Mouse (Mus musculus): Measurements from ENCODE around the gene Med26.

The Med26 gene

DNA sequence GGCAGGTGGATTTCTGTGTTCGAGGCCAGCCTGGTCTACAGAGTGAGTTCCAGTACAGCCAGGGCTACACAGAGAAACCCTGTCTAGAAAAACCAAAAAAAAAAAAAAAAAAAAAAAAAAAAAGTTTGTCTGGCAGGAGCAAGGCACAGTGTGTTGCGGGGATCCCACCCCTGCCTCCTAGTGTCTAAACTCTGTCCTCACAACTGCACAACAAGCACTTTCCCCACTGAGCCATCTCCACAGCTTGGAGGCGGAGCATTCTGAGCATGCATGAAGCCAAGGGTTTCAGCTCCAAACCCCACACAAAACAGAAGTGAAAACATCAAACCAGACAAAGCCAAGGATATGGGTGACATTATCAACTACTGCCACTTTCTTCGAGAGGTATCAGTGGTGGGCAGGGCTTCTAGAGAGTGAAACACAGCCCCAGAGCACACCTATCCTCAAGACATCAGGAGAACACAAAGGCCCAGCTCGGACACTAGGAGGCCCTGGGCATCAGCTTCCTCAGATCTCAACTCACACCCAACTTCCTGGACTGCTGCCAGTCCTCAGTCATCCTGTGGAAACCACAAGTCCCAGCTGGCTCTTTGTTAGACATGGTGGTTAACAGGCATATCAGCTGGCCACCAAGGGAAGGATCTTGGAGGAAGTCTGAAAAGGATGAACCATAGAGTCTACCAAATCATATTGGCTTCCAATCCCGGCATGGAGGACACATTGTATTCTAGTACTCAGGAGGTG lies 62.4 kb downstream of the Med26 start:
- no peak for DNase-seq

DNA sequence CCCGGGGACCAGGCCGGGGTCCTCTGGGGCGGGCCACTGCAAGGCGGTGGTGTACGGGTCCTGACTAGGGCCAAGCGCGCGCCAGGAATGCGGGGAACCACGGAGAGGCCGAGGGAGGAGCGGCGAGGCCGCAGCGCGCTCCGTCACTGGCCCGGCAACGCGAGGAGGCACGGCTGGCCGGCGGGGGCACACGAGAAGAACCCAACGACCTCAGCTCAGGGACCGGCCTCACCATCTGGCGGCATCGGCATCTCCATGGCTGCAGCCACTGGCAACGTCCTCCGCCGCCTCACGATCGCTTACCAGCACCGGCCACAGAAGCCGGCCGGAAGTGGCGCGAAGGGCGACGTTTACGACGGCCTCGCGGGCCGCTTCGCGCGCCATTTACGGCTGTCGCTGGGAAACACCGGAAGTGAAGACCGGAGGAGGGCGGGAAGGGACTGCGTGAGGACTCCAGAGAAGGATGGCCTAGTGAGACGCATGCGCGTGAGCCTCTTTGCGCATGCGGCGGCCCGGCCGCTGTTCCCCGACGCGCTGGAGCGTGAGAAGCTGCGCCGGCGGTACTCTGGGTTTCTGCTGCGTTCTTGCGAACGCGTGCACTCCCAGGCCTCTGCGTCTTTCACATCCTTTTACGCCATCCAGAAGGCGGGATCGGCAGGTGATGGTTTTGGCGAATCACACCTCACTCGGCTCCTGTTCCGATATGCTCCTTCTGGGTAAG lies 73.1 kb downstream of the Med26 start, which contains the start of gene Cherp:
Gene Cherp, minus strand, starts transcription at position 401 of the 721 bp plus-strand sequence.
- peak; percentile 99 for DNase-seq

DNA sequence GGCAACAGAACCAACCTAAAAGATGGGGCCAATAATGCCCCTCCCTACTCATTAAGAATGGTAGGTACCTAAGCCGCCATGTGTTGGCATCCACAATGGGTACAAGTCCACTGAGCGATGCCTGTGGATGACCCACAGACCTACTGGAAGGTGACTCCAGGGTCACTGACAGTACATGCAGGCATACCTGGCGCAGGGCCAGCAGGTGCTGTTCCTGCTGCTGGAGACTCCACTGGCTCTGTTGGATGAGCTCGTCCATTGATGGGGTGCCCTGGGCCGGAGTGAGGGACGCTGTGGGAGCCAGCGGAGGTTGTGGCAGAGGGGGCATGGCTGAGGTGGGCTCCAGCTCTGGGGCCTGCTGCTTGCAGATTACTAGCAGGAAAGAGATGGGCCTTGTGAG lies 77.4 kb downstream of the Med26 start:
- DNase-seq: no peak

DNA sequence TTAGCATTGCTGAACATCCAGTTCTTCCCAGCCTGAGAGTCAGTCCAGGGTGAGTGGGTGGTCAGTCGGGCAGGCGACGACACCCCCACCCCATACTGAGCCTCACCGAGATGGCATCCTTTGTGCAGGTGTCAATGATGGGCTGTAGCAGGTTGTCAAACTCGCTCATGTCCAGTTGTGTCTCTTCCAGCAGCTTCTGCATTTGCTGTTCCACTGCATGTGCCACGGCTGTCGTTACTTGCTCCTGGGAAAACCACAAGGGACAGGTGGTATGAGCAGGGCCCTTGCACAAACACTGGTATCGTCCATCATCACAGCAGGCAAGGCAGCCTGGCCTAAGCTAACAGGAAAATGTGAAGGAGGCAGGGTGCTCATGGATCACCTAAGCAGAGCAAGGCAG lies 78.1 kb downstream of the Med26 start:
- DNase-seq: no peak

DNA sequence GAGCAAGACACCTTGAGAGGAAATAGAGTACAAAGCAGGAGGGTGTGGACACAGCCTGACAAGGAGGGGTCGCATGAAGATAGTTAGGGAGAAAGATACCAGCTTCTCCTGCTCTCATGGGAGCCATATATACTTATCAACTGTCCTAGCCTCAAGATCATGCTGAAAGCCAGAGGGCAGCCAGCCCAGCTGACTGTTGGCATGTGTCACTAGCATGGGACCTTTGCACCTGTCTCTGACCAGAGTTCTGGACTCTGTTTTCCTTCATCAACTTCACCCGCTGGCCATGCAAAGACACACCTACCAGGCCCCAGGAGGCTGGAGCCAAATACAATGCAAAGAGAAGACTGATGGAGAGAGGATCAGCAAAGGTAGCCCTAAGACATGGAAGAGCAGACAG lies 78.8 kb downstream of the Med26 start:
- DNase-seq: no peak

DNA sequence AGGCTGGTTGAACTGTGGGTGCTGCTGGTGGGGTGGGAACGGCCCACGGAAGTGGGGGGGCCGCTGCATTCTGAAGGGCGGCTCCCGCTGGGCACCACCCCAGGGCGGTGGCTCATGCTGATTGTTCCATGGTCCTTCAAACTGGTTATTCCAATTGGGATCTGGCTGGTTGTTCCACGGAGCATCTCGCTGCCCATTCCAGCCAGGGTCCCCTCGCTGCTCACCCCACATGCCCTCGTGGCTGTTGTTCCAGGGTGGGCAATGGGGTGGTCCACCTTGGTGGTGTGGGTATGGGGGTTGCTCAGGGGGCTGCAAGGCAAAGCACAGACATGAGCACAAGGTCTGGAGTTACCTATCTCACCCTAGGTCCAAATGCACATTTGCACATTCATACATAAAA lies 83.9 kb downstream of the Med26 start:
- DNase-seq: no peak

DNA sequence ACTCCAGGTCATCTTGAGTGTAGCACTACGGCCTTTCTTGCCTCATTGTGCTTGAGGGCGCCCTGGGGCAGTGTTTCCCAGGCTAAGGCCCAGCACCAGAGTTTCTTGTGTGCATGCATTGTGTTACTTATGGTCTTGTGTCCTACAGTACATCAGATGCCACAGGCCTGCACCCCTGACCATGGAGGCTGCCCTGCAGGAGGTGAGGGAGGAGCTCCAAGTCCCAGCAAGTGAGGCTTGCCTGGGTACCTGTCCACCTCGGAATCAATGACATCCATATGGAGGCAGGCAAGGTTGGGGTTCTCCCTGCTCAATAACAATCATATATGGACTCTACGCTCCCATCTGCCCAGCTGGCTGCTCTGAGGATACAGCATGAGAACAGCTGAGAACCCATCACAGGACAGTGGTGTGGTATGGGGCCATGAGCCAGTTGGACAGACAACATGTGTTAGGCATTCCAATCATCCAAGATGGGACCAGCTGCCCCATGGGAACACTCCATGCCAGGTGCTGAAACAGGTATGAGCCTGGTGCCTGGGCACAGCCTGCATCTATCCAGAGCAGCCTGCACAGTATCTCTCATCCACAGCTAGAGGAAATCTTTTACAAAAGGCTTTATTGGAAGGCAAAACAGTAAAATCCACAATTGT lies 88.1 kb downstream of the Med26 start:
- no peak for DNase-seq

DNA sequence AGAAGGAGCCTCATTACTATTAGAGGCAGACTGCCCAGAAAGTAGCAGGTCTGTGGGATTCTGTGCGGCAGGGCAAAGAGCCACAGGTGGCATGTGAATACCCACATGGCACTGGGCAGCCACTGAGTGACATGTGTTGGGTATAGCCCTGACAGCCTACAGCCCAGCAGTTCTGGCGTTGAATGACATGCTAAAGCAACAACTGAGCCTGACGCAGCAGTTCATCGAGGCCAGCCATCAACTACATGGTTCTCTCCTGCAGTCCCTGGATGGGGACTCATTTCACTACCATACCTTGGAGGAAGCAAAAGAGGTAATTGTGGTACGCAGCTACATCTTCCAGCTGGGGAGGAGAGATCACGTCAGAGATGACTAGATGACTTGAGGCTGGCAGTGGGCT lies 89.6 kb downstream of the Med26 start:
- DNase-seq: no peak

DNA sequence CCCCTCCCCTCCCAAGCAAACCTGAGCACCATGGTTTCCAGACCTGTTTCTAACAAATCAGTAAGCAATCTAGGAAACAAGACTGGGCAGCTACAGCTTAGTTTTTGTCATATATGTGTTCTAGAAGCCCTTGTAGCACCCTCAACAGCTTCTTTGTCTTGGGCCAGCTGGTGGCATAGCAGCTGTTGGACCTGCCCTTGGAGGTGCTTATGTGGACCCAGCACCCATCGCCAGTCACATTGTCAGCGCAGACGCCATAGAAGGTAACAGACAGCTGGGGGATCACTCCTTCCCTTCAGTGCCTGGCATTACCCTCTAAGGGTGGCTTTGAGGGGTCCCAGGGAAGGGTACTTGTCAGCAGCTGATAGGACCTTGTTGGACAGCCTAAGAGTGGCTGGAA lies 90.3 kb downstream of the Med26 start:
- no peak for DNase-seq

DNA sequence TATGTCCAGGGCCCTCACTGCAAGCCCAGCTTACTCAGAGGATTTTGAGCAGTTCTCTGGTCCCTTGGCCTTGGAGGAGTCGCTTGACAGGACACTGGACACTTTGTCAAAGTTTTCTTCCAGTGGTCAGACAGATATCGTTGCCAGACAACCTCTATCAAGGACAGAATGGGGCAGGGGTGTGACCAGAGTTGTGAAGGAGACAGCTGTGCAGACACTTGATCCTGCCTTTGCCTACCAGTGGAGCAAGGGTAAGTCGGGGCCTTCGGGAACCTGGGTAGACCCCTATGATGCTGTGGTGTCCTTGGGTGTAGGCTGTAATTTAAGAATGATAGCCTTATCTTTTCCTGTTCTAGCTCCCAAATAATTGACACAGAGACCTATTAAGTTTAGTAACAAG lies 92.8 kb downstream of the Med26 start:
- DNase-seq: no peak

DNA sequence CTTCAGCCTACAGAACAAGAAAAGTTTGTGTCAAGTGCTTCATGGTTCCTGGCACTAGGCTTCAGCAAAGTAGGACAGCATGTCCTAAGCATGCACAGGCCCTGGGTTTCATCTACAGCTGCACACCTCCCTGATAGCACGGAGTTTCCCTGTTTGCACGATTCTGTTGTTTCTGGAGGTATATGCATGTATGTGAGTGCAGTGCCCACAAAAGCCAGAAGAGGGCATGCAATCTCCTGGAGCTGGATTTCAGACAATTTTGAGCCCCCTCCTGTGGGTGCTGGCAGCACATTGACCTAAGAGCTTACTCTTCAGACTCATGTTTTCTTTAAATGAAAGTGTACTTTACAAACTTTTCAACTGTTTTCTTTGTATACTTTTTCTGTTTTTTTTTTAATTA lies 94.2 kb downstream of the Med26 start:
- no peak for DNase-seq

DNA sequence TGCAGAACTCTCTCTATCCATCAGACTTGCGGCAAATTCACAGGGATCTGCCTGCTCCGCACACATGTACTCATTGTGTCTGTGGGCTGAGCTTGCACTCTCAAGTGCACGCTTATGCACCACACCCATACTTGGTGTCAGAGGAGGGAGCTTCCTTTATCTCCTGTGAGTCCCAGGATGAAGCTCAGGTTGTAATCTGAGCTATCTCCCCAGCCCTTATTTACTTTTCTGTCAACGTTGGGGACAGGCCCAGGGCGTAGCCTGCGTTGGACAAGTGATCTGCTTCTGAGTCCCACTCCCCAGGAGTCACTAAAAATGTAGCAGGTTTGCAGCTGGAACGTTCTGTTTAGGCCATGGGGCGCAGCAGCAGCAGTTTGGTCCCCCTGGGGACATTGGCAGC lies 96.6 kb downstream of the Med26 start:
- DNase-seq: no peak

DNA sequence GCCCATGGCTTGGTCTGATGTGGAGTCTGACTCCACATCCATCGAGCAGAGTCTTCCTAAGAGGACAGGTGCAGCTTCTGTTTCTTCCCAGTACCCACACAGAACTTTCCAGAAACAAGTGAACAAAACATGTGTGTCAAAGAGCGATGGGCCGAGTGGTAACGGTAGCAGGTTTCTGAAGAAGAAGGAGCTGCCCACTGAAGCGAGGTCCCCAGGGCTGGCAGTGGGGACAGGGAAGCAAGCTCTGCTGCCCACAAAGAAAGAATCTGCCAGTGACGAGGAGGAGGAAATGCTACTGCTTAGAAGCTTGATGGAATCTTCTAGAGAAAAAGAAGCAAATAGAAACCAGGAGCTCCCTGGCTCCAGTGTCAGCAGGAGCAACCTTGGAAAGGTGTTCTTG lies 103.0 kb downstream of the Med26 start:
- no peak for DNase-seq

Measured in retina, postnatal 1 day (tissue).